Mouse (Mus musculus) G1E-ER4 (cell line): ENCODE measurements around the gene Spty2d1. TPM values are rescaled to one million over a fixed set of nuclear protein-coding genes. Genes with fewer than 3 reads are reported as not detected.

Experiments
- GATA1 ChIP-seq: IDR thresholded peaks from one replicate; pipeline ENCODE4 v1.8.0; 2012; ENCODE audit warnings: low read length, inconsistent platforms
- polyA plus RNA-seq: library from polyadenylated mRNA; stranded (reverse); fragments of >175 nt; gene quantifications from 2 replicates; pipeline ENCODE4 v1.2.3, GENCODE M21; 2012

The Spty2d1 gene
- polyA plus RNA-seq, 1 experiment = 11.8 TPM

GRCm38 (mm10) chr7:47003411-47004115 is 4.6 kb downstream of the Spty2d1 start:
- no peak for TF ChIP-seq GATA1

- no peak for TF ChIP-seq GATA1
Measured at GRCm38 (mm10) chr7:47001900-47002275, 6.3 kb downstream of the Spty2d1 start.

GRCm38 (mm10) chr7:47001125-47001899 is 6.9 kb downstream of the Spty2d1 start:
- TF ChIP-seq GATA1 = peak; percentile 16

GRCm38 (mm10) chr7:47000644-47000983 is 7.6 kb downstream of the Spty2d1 start:
- TF ChIP-seq GATA1 = no peak

- TF ChIP-seq GATA1 = no peak
Measured at GRCm38 (mm10) chr7:46999983-47000643, 8.1 kb downstream of the Spty2d1 start.

- no peak for TF ChIP-seq GATA1
Measured at GRCm38 (mm10) chr7:46998942-46999341, 9.3 kb downstream of the Spty2d1 start.

- no peak for TF ChIP-seq GATA1
Measured at GRCm38 (mm10) chr7:46997644-46998395, 10.4 kb downstream of the Spty2d1 start.

GRCm38 (mm10) chr7:46997008-46997407 is 11.2 kb downstream of the Spty2d1 start:
- TF ChIP-seq GATA1 = no peak

- no peak for TF ChIP-seq GATA1
Measured at GRCm38 (mm10) chr7:46995558-46995957, 12.7 kb downstream of the Spty2d1 start.

GRCm38 (mm10) chr7:46993079-46993478 is 15.1 kb downstream of the Spty2d1 start:
- TF ChIP-seq GATA1 = no peak

- no peak for TF ChIP-seq GATA1
Measured at GRCm38 (mm10) chr7:46987073-46987472, 21.1 kb downstream of the Spty2d1 start.

GRCm38 (mm10) chr7:46986646-46987045 is 21.6 kb downstream of the Spty2d1 start:
- TF ChIP-seq GATA1 = no peak

GRCm38 (mm10) chr7:46985718-46986505 is 22.3 kb downstream of the Spty2d1 start:
- no peak for TF ChIP-seq GATA1

GRCm38 (mm10) chr7:46983280-46983679 is 24.9 kb downstream of the Spty2d1 start, which contains the start of gene Gm9999:
TSS of gene Gm9999 (plus strand) at chr7:46983580.
- no peak for TF ChIP-seq GATA1

- TF ChIP-seq GATA1 = no peak
Measured at GRCm38 (mm10) chr7:46975456-46975855, 32.8 kb downstream of the Spty2d1 start.
